Mouse (Mus musculus) kidney, adult 2 months (tissue): ENCODE data around the gene Tldc2. TPM values are rescaled to one million over a fixed set of nuclear protein-coding genes. Genes with fewer than 3 reads are reported as not detected.

Source experiments
- DNase-seq: peaks from one replicate; pipeline ENCODE4 v3.0.0; 2021
- H3K27ac ChIP-seq: fragments of 200-500 bp; 2 replicates; pipeline ENCODE4 v1.5.1; 2012; ENCODE audit warnings: low read depth, low read length, control low read depth, inconsistent platforms; ENCODE audit not compliant: insufficient read depth
- H3K27me3 ChIP-seq: fragments of 200-500 bp; replicated peaks from 2 replicates; pipeline ENCODE4 v1.6.1; 2012; ENCODE audit warnings: mild to moderate bottlenecking, moderate library complexity, low read length, inconsistent platforms; ENCODE audit not compliant: control insufficient read depth, insufficient read depth
- H3K36me3 ChIP-seq: fragments of 200-500 bp; 2 replicates; pipeline ENCODE4 v1.6.1; 2012; ENCODE audit warnings: mild to moderate bottlenecking, moderate library complexity, low read length, inconsistent platforms; ENCODE audit not compliant: control insufficient read depth, insufficient read depth
- H3K4me1 ChIP-seq: fragments of 200-500 bp; 2 replicates; pipeline ENCODE4 v1.6.1; 2011; ENCODE audit warnings: low read length; ENCODE audit not compliant: control insufficient read depth, insufficient read depth
- H3K4me3 ChIP-seq: fragments of 200-500 bp; 2 replicates; pipeline ENCODE4 v1.5.1; 2011; ENCODE audit warnings: mild to moderate bottlenecking, low read depth, low read length, control low read depth; ENCODE audit not compliant: insufficient read depth
- CTCF ChIP-seq: fragments of 200-500 bp; conservative IDR thresholded peaks from 2 replicates; pipeline ENCODE4 v1.5.1; 2011; ENCODE audit warnings: low read depth, mild to moderate bottlenecking, control low read depth, low read length, moderate library complexity, mixed read lengths; ENCODE audit not compliant: insufficient read depth, insufficient read length
- POLR2A ChIP-seq: fragments of 200-500 bp; IDR thresholded peaks from one replicate; pipeline ENCODE4 v1.6.1; 2011; ENCODE audit warnings: low read depth, low read length, control low read depth
- WGBS: fragments of 180-500 bp; shearing (Covaris S2); methylation state at CpG from one replicate; pipeline ENCODE4 v1.1.7; 2018; 5-methylcytosine and 5-hydroxymethylcytosine counted together
- polyA plus RNA-seq: library from polyadenylated mRNA; depleted of rRNA; stranded (reverse); fragments of >200 nt; gene quantifications from 2 replicates; pipeline ENCODE4 v1.2.3, GENCODE M21; 2012

The Tldc2 gene
- polyA plus RNA-seq, 1 experiment, result 11.3 TPM

DNA sequence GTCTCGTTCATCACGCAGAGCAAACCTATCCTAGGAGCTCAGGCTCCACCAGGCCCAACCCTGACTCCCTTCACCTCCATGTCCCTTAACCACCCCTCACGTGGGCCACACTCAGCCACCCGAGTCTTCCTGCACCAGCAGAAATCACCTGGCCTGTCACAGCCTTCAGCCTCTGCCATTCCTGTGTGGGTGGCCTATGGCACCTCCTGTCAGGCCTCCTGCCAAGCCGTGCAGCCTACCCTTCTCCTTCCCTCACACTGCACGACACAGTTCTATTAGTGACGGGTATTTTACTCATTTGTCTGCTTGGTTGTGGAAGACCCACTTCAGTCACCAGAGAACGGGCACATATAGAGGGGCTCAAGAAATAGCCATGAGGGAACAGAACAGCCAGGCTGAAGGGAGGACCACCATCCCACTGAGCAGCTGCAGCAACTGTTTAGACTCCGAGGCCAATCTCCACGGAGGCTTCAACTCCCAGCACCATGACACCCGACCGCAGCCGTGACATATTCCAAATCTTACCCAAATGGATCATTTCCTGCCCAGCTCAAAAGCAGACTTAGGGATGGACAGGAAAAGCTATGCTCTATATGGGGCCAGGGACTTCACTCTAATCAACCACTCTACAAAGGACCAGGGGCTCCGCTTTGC, 18.0 kb upstream of the Tldc2 start:
- no peaks in the 10 kb centered on the region for H3K36me3 ChIP-seq
- no peak for DNase-seq
- H3K4me1 ChIP-seq, result peaks cover 33% of the 10 kb centered on the region
- H3K27ac ChIP-seq, result no peak overlapping the region
- H3K27me3 ChIP-seq, result no peaks in the 10 kb centered on the region
- H3K4me3 ChIP-seq, result no peak overlapping the region
- TF ChIP-seq CTCF, result no peak
- no peak for TF ChIP-seq POLR2A
- 64% methylated on average over 14 of the region's 14 CpGs for WGBS

DNA sequence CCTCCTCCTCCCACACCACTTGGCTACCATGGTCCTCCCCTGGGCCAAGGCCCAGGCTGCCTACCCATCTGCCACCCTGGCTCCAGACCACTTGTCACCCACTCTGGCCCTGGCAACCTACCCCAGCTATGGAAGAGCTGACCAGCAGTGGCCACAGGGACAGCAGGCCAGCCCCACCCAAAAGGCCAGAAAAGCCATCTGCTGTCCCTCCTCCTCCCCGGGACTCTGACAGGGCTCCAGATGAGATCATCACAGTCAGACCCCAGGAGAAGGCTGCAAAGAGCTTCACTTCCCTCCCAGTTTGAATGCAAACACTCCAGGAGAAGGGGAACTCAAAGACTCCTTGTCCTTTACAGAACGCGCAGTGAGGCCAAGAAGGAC, 17.5 kb upstream of the Tldc2 start:
- no peak for DNase-seq

DNA sequence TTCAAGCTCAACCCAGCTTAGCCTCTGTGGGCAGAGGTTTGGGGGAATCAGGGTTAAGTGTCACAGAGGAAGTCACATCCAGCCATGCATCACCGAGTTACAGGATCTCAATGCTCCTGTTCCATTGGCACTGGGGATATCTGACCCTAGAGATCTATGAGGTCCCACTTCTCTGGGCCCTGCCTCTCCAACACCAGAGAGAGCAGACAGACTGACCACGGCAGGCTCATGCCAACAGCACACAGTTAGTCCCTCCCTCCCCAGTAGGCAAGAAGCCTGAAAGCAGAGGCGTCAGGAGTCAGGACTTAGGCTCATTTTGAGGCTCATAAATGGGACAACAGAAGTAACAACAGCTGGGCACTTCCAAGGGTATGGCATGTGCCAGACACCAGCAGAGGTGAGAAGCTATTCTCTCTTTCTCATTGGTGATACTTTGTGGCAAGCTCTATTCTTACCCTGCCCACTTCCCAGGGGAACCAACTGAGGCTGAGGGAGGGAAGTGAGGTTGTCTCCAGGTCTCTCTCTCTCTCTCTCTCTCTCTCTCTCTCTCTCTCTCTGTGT, 17.0 kb upstream of the Tldc2 start:
- WGBS, result 33% methylated on average over 3 of the region's 3 CpGs
- H3K4me1 ChIP-seq, result peaks cover 33% of the 10 kb centered on the region
- TF ChIP-seq CTCF, result no peak
- H3K36me3 ChIP-seq, result no peaks in the 10 kb centered on the region
- no peaks in the 10 kb centered on the region for H3K27me3 ChIP-seq
- H3K4me3 ChIP-seq, result no peak overlapping the region
- DNase-seq, result peak; percentile 21
- peak overlapping the region; percentile 52; the same call in 1 of the 2 replicates for H3K27ac ChIP-seq

More for the DNA sequence above, 17.5 kb upstream of the Tldc2 start:
- Histone ChIP-seq H3K4me3 (no peak overlapping the region), H3K36me3 (no peaks in the 10 kb centered on the region), H3K27me3 (no peaks in the 10 kb centered on the region), H3K27ac (peak overlapping the region; percentile 52; the same call in 1 of the 2 replicates), H3K4me1 (peaks cover 34% of the 10 kb centered on the region)
- WGBS, result 58% methylated on average over 3 of the region's 3 CpGs
- TF ChIP-seq CTCF, result no peak
- TF ChIP-seq POLR2A, result no peak

DNA sequence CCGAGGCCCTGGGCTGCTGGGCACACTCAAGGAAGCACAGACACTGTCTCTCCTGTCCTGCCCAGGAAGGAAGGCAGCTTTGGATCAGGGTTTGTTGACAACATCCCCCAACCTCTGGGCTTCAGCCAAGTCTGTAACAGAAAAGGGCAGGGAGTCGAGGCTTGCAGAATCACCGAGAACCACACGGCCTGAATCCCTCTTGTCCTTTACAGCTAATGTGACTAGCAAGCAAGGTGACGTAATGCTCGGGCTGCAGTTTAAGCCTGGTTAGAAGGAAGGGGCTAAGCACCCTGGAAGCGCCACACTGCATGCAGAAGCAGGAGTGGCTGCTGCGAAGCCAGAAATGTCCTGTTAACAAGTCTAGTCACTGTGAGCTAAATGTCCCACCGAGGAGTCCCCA, 16.5 kb upstream of the Tldc2 start:
- no peak for TF ChIP-seq POLR2A
- no peak for TF ChIP-seq CTCF
- Histone ChIP-seq H3K4me3 (no peak overlapping the region), H3K4me1 (peaks cover 32% of the 10 kb centered on the region), H3K27me3 (no peaks in the 10 kb centered on the region), H3K27ac (peak overlapping the region; percentile 52), H3K36me3 (no peaks in the 10 kb centered on the region)
- peak; percentile 75 for DNase-seq
- WGBS, result 35% methylated on average over 9 of the region's 9 CpGs

DNA sequence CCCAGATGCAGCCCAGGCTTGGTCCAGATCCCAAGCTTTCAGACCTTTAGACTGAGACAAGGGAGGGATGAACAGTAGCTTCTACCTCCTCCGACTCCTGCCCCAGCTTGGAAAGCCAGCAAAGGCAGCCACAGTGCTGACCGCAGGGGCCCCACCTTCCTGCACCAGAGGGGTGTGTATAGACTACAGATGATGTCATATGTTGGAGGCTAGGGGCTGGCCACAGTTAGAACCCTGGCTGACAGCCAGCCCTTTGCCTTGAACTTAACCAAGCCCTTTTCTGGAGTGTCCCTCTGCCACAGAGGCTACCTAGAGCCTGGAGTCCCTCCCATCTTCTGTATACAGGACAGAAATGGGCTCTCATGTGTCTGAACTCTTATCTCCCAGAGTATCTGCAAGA, 15.3 kb upstream of the Tldc2 start:
- Histone ChIP-seq H3K4me3 (no peak overlapping the region), H3K27ac (no peak overlapping the region), H3K27me3 (no peaks in the 10 kb centered on the region), H3K4me1 (peaks cover 30% of the 10 kb centered on the region), H3K36me3 (no peaks in the 10 kb centered on the region)
- 44% methylated on average over 2 of the region's 2 CpGs for WGBS
- peak; percentile 72 for DNase-seq
- no peak for TF ChIP-seq POLR2A
- TF ChIP-seq CTCF, result no peak

DNA sequence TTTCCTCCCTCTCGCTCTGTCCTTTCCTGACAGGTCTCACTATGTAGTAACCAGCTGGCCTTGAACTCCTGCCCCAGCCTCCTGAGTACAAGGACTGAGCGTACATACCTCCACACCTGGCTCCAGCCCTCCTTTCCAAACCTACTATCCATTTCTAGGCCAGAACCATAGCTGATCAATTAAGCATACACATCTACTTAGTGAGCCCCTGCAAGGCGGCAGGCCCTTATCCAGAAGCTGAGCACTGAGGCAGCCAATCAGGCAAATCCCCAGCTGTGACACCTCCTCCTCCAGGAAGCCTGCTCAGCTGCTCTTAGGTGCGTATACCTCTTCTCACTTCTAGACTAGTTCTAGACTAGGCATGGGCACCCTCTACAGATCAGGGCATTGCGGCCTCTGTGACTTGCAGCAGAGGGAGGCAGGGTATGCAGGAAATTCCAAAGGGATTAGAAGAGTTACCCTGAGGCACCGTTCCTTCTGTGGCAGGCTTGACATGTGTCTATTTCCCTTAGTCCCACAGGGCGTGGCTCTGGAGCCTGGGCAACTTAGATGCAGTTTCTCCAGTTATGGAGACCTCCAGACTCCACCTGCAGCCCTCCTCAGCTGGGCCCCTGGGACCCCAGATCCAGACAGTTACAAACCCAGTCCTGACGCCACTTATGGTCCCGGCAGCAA, 14.4 kb upstream of the Tldc2 start:
- TF ChIP-seq POLR2A (no peak), CTCF (no peak)
- Histone ChIP-seq H3K27ac (no peak overlapping the region), H3K4me1 (peaks cover 26% of the 10 kb centered on the region), H3K27me3 (no peaks in the 10 kb centered on the region), H3K4me3 (no peak overlapping the region), H3K36me3 (no peaks in the 10 kb centered on the region)
- DNase-seq, result peak; percentile 48
- 74% methylated on average over 9 of the region's 9 CpGs for WGBS

DNA sequence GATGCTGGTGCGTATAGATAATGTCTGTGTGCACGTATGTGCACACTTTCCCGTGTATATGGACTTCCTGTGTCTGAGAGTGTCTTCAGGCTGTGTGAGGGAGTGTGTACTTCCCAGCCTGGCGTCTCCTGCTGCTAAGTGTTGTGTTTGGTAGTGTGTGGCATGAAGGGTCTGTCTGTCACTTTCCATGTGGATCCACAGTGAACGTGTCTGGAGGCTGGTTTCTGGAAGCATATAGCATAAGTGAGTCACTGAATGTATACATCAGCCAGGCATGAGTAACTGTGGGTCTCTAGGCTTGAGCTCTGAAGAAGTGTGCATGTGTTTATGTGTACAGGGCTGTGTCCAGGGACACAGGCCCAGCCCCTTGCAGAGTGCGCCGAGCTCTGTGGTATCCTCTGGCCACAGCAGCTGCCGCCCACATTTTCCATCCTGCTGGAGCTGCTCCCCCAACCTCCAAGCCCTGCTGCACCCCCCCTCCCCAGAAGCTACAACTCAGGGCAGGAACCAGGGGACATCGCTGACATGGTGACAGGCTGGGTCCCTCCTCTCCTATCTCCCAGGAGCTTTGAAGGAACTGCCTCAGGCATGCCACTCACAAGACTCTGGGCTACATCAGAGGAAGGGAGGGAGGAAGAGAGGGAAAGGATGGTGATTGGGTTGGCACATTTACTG, 13.3 kb upstream of the Tldc2 start:
- whole genome bisulfite sequencing, result 73% methylated on average over 9 of the region's 9 CpGs
- TF ChIP-seq CTCF, result no peak
- no peak for TF ChIP-seq POLR2A
- no peaks in the 10 kb centered on the region for H3K27me3 ChIP-seq
- no peaks in the 10 kb centered on the region for H3K36me3 ChIP-seq
- H3K27ac ChIP-seq, result no peak overlapping the region
- no peak overlapping the region for H3K4me3 ChIP-seq
- DNase-seq, result no peak
- peaks cover 26% of the 10 kb centered on the region for H3K4me1 ChIP-seq
